Mouse (Mus musculus) heart, postnatal 0 days (tissue): ENCODE data around the gene Lin54. TPM values are rescaled to one million over a fixed set of nuclear protein-coding genes. Genes with fewer than 3 reads are reported as not detected.
"Not testable (repeated sequence)": the region's sequence is repeated elsewhere in the genome, so short reads cannot be mapped to it uniquely, and the experiment has no call there.

Experiments used
- ATAC-seq: fragments of 200-750 bp; cut with Nextera tagmentation; 2 replicates; pipeline ENCODE4 v1.8.0; 2017; ENCODE audit warnings: low read depth, moderate number of reproducible peaks, moderate library complexity; ENCODE audit not compliant: insufficient read depth
- DNase-seq: peaks from one replicate; pipeline ENCODE4 v3.0.0-alpha.2; 2016; ENCODE audit warnings: low spot score
- H3K27ac ChIP-seq: fragments of 300-500 bp; sonication (generic); 2 replicates; pipeline ENCODE4 v1.5.1; 2014; ENCODE audit warnings: low read depth, mild to moderate bottlenecking
- H3K27me3 ChIP-seq: fragments of 300-500 bp; sonication (generic); 2 replicates; pipeline ENCODE4 v1.6.1; 2014; ENCODE audit warnings: low read length, mixed read lengths; ENCODE audit not compliant: control insufficient read depth, insufficient read depth
- H3K36me3 ChIP-seq: fragments of 300-500 bp; sonication (generic); replicated peaks from 2 replicates; pipeline ENCODE4 v1.6.1; 2014; ENCODE audit warnings: low read length, mixed read lengths; ENCODE audit not compliant: control insufficient read depth, insufficient read depth
- H3K4me1 ChIP-seq: fragments of 300-500 bp; sonication (generic); 2 replicates; pipeline ENCODE4 v1.6.1; 2014; ENCODE audit warnings: antibody characterized with exemption; ENCODE audit not compliant: control insufficient read depth, insufficient read depth
- H3K4me2 ChIP-seq: fragments of 300-500 bp; sonication (generic); 2 replicates; pipeline ENCODE4 v1.6.1; 2014; ENCODE audit warnings: low read depth, mild to moderate bottlenecking, low read length, moderate library complexity
- H3K4me3 ChIP-seq: fragments of 300-500 bp; sonication (generic); 2 replicates; pipeline ENCODE4 v1.5.1; 2014; ENCODE audit warnings: low read depth, low read length
- H3K9ac ChIP-seq: fragments of 300-500 bp; sonication (generic); replicated peaks from 2 replicates; pipeline ENCODE4 v1.6.1; 2014; ENCODE audit warnings: low read depth, low read length, mixed read lengths
- H3K9me3 ChIP-seq: fragments of 300-500 bp; sonication (generic); replicated peaks from 2 replicates; pipeline ENCODE4 v1.6.1; 2016; ENCODE audit warnings: low read length; ENCODE audit not compliant: control insufficient read depth
- CTCF ChIP-seq: IDR thresholded peaks from 2 replicates; pipeline ENCODE4 v1.5.1; 2016; ENCODE audit warnings: antibody characterized with exemption, control low read depth, low read depth
- EP300 ChIP-seq: IDR thresholded peaks from 2 replicates; pipeline ENCODE4 v1.6.1; 2016; ENCODE audit warnings: antibody characterized with exemption, low read depth
- WGBS: fragments of 180-500 bp; shearing (Covaris S2); extraction: QIAGEN DNeasy Blood & Tissue Kit; methylation state at CpG from one replicate; pipeline ENCODE4 v1.1.7; 2014; 5-methylcytosine and 5-hydroxymethylcytosine counted together
- polyA plus RNA-seq: library from polyadenylated mRNA; unstranded; fragments of >200 nt; fragmentation: Nextera tagmentation; extraction: Ambion mirVana; gene quantifications from 2 replicates; pipeline ENCODE4 v1.2.1, GENCODE M21; 2015
- total RNA-seq: library from RNA; depleted of rRNA; stranded (reverse); fragments of >200 nt; gene quantifications from 2 replicates; pipeline ENCODE4 v1.2.3, GENCODE M21; 2014; ENCODE audit warnings: low replicate concordance

The Lin54 gene
- total and polyA plus RNA-seq, 2 experiments from 2014 or later: 5.5 to 12.8 TPM

GRCm38 (mm10) chr5:100428734-100429343 is 71.6 kb downstream of the Lin54 start:
- H3K4me2 ChIP-seq: peak overlapping the region; percentile 79
- H3K4me3 ChIP-seq: peak overlapping the region; percentile 68
- DNase-seq (no peak), ATAC-seq (peak; percentile 22; the same call in 1 of the 2 replicates)
- H3K4me1 ChIP-seq: peaks cover 32% of the 10 kb centered on the region
- H3K36me3 ChIP-seq: peaks cover 31% of the 10 kb centered on the region
- peak overlapping the region; percentile 66 for H3K9ac ChIP-seq
- no peaks in the 10 kb centered on the region for H3K27me3 ChIP-seq
- WGBS: 1% methylated on average over 20 of the region's 20 CpGs
- no peaks in the 10 kb centered on the region for H3K9me3 ChIP-seq
- no peak for TF ChIP-seq CTCF
- no peak for TF ChIP-seq EP300
- H3K27ac ChIP-seq: peak overlapping the region; percentile 89

DNA sequence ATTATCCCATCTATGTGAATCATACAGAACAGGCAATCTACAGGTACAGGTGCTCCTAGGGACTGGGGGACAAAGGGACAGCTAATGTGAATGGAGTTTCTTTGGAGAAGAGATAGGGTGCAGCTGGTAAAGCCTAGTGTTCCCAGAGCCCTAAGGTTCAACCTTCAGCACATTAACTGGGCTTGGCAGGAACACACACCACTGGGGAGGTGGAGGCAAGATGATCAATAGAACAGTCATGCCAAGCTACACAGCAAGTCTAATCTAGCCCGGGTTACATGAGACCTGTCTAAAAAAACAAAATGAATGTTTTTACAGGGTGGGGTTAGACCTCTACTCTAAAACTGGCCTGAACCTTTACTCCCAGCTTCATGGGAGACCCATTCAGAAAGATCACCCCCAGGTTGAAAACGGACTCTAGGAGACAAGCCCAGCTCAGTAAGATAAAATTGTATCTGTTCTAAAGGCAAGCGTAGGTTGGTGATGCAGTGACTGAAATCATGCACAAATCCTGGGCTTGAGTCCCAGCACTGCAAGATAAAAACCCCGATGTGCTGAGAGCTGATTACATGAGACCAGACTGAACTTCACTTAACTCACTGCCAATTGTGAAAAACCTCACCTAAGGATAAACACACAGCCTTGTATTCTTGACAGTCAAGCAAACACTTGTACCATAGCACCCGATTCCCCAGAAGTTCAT is 72.3 kb downstream of the Lin54 start:
- H3K27me3 ChIP-seq: no peaks in the 10 kb centered on the region
- peaks cover 32% of the 10 kb centered on the region for H3K4me1 ChIP-seq
- H3K36me3 ChIP-seq: peaks cover 37% of the 10 kb centered on the region
- peak overlapping the region; percentile 66 for H3K9ac ChIP-seq
- peak overlapping the region; percentile 79 for H3K4me2 ChIP-seq
- peak overlapping the region; percentile 30; the same call in 1 of the 2 replicates for H3K27ac ChIP-seq
- no peaks in the 10 kb centered on the region for H3K9me3 ChIP-seq
- 4% methylated on average over 5 of the region's 5 CpGs for WGBS
- DNase-seq (no peak), ATAC-seq (no peak)
- no peak for TF ChIP-seq CTCF
- no peak for TF ChIP-seq EP300
- H3K4me3 ChIP-seq: peak overlapping the region; percentile 68

GRCm38 (mm10) chr5:100427276-100427675 is 73.2 kb downstream of the Lin54 start:
- 57% methylated on average over 9 of the region's 9 CpGs for WGBS
- ATAC-seq: no peak
- no peaks in the 10 kb centered on the region for H3K27me3 ChIP-seq
- peaks cover 32% of the 10 kb centered on the region for H3K4me1 ChIP-seq
- peak overlapping the region; percentile 66; the same call in 1 of the 2 replicates for H3K9ac ChIP-seq
- TF ChIP-seq EP300 (no peak), CTCF (no peak)
- no peaks in the 10 kb centered on the region for H3K9me3 ChIP-seq
- peaks cover 46% of the 10 kb centered on the region for H3K36me3 ChIP-seq
- H3K4me2 ChIP-seq: peak overlapping the region; percentile 79
- no peak overlapping the region for H3K27ac ChIP-seq
- peak overlapping the region; percentile 68; the same call in 1 of the 2 replicates for H3K4me3 ChIP-seq
- DNase-seq: no peak

GRCm38 (mm10) chr5:100425823-100426222 is 74.6 kb downstream of the Lin54 start:
- not testable (repeated sequence) for H3K4me2 ChIP-seq
- peaks cover 31% of the 10 kb centered on the region for H3K4me1 ChIP-seq
- WGBS: 92% methylated on average over 2 of the region's 2 CpGs

DNA sequence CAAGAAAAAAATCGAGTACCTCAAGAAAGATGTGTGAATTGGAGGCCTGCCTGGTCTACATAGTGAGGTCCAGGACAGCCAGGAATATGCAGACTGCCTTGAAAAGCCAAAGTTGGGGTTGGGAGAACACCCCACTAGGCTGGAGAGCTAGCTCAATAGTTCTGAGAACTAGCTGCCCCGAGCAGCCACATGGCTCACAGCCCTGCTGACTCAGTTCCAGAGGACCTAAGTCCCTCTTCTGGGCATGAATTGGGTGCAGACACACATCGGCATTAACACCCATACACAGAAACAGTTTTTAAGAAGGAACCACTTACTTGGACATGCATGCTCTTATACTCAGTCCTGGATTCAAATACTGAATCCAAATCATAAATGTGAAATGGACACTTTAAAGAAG is 76.2 kb downstream of the Lin54 start:
- Histone ChIP-seq H3K4me3 (no peak overlapping the region), H3K36me3 (peaks cover 73% of the 10 kb centered on the region), H3K27me3 (no peaks in the 10 kb centered on the region), H3K4me2 (no peak overlapping the region), H3K9me3 (no peaks in the 10 kb centered on the region), H3K27ac (no peak overlapping the region; the same call in 1 of the 2 replicates), H3K4me1 (peaks cover 23% of the 10 kb centered on the region), H3K9ac (peak overlapping the region; percentile 40; the same call in 1 of the 2 replicates)
- TF ChIP-seq CTCF (no peak), EP300 (no peak)
- 67% methylated on average over 3 of the region's 3 CpGs for WGBS
- no peak for ATAC-seq
- DNase-seq: no peak

More at GRCm38 (mm10) chr5:100425823-100426222, 74.6 kb downstream of the Lin54 start:
- H3K27ac ChIP-seq, H3K4me3 ChIP-seq, DNase-seq, H3K27me3 ChIP-seq, ATAC-seq, H3K9ac ChIP-seq, H3K9me3 ChIP-seq: not testable (repeated sequence)
- H3K36me3 ChIP-seq: peaks cover 60% of the 10 kb centered on the region
